Comparison of ENCODE assay signal across 8 mouse cellular contexts in the genomic region with DNA sequence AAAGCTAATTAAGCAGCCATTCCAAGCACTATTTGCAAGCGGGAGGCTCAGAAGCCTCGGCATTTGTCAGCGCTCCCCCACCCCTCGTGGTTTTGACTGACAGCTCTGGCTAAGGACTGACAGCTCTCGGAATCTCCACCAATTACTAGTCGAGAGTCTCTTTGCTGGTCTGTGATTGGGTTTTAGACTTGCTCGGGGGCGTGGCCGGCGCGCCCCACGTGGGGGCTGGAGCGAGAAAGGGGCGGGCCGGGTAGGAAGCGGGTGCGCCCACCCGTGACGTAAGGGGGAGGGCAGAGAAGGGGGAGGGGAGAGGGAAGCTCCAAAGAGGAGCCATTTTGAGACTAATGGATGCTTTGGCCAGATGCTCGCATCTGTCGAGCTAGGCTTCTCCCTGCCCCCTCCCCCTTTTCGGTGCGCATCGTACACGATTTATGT. TPM values are rescaled to one million over a fixed set of nuclear protein-coding genes. Genes with fewer than 3 reads are reported as not detected.
DNase-seq lines count a peak whose midpoint lies in the region; ATAC-seq and TF ChIP-seq lines count a peak whose summit lies in the region.

No protein-coding gene starts in this region.

- H3K27ac ChIP-seq in cortical plate, adult 2 months (ENCODE audit: insufficient read depth, low read length), result peak overlapping the region; percentile 78

- ATAC-seq in activated CD4-positive, CD25-positive, alpha-beta regulatory T cell, adult 4 months, result peak; percentile 70
- peak; percentile 71 for ATAC-seq in megakaryocyte-erythroid progenitor cell, adult 5-6 weeks (replicated peaks; ENCODE audit: low FRiP score, low TSS enrichment, poor library complexity, severe bottlenecking)

- TF ChIP-seq CTCF in cortical plate, adult 2 months (IDR thresholded peaks at IDR 0.05; ENCODE audit: extremely low read depth, insufficient read depth, low read length), result no peak

- peaks cover 2% of the 10 kb centered on the region; the same call in 1 of the 2 replicates for H3K4me1 ChIP-seq in cortical plate, adult 2 months (ENCODE audit: control insufficient read depth, insufficient read depth, low read length)

- peak; percentile 81 for TF ChIP-seq POLR2A in cortical plate, adult 2 months (IDR thresholded peaks at IDR 0.05; ENCODE audit: extremely low read depth, insufficient read depth, low read length)

- DNase-seq in gastrocnemius, adult 8-10 months (ENCODE audit: low spot score in 2 of 2), result peak; percentile 96 to 97
- peak; percentile 99 for DNase-seq in induced T-regulatory cell, adult 2 months (ENCODE audit: low read depth)
- peak; percentile 99 to 100 for DNase-seq in left cerebral cortex, adult 9 months (ENCODE audit: low spot score in 2 of 2)
- DNase-seq in right cerebral cortex, postnatal 25 days, result peak; percentile 99
- DNase-seq in urinary bladder, postnatal 4 days (ENCODE audit: low spot score in 2 of 2), result peak; percentile 99 to 100

- H3K4me3 ChIP-seq in cortical plate, adult 2 months (ENCODE audit: insufficient read depth, low read length), result peak overlapping the region; percentile 41

RNA-seq across cellular contexts. Expression of a gene that starts 1.7 kb away (rescaled TPM):
- 10 to 100 TPM; 20.4 to 21.1 TPM for polyA plus RNA-seq in activated CD4-positive, CD25-positive, alpha-beta regulatory T cell, adult 4 months (2017; shearing (Covaris generic))
- 36.2 and 36.6 TPM in 2 replicates for polyA plus RNA-seq in cortical plate, adult 2 months (2012; rRNA removed)
- 1 to 10 TPM; 3.2 to 6.7 (median 4.3) TPM for total RNA-seq in gastrocnemius, adult 8-10 months (2022)
- total RNA-seq in megakaryocyte-erythroid progenitor cell, adult 5-6 weeks (2014; fragmentation: Nextera tagmentation), result 53.3 and 57.0 TPM in 2 replicates
- 19.1 and 26.7 TPM in 2 replicates for total RNA-seq in megakaryocyte-erythroid progenitor cell, adult 5-6 weeks (2017)

Comparison
In these comparisons a context has a peak if more than half of its experiments do, and no peak if none do; other contexts are left out.
1. Peak in every context shown above with its lines: DNase-seq, ATAC-seq, H3K4me3 ChIP-seq and H3K27ac ChIP-seq.